Mouse (Mus musculus): ENCODE data around the gene Hadhb. TPM values are rescaled to one million over a fixed set of nuclear protein-coding genes. Genes with fewer than 3 reads are reported as not detected.
A peak's percentile ranks its signal among the peaks of the same experiment; 100 is the strongest.

Gene Hadhb
- total and polyA plus RNA-seq, 3 experiments: 69.5 to 118 (median 78.3) TPM

DNA sequence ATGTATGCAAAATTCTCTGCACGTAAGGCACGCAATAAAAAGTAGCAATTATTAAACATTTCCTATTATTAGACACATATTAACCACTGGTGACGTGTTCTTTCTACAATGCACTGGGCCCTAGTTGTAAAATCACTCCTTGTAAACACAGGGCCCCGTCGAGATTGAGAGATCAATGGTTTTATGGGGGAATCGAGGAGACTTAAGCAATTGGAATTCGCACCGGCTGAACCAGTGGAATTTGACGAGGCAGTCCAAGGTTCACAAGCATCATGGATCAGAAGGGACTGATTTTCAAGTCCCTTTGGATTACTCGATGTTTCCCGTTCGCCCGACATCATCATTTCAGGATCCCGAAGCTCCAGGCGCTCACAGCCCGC, 76.8 kb downstream of the Hadhb start:
- H3K4me3 ChIP-seq (replicated peaks in 1 of 3; ENCODE audit: low read depth in 2 of 3, low read length in 2 of 3, poor library complexity in 1 of 3): peak overlapping the region; percentile 73 to 85 (median 77)
- dilution Hi-C loops (cut with MboI; ENCODE audit: extremely low pct_ligation_motif_present, extremely low pct_unique_long_range_greater_than_20kb, low sequenced_read_pairs) (no loop called here), in situ Hi-C loops (cut with MboI; ENCODE audit: low pct_ligation_motif_present, low pct_unique_long_range_greater_than_20kb, low sequenced_read_pairs) (no loop called here)
- DNase-seq (ENCODE audit: extremely low read depth): no peak
- H3K9me3 ChIP-seq (replicated peaks; ENCODE audit: low read length): peaks cover 4% of the 10 kb centered on the region
- no peaks in the 10 kb centered on the region for H3K27me3 ChIP-seq (replicated peaks)
- H3K4me1 ChIP-seq (ENCODE audit: control insufficient read depth in 1 of 2, insufficient read depth in 2 of 2): peaks cover 7 to 31% of the 10 kb centered on the region in 2 experiments; a peak in 3 of 4 replicates
- peaks cover 39% of the 10 kb centered on the region for H3K79me2 ChIP-seq (replicated peaks; ENCODE audit: control insufficient read depth, extremely low read depth, insufficient read depth, poor library complexity, severe bottlenecking)
- H3K4me2 ChIP-seq (ENCODE audit: insufficient read depth, low read depth, poor library complexity, severe bottlenecking): peak overlapping the region; percentile 73
- no peak for TF ChIP-seq JUN (IDR thresholded peaks at IDR 0.05; ENCODE audit: insufficient read depth, low read depth, low read length)
- TF ChIP-seq SMC3 (IDR thresholded peaks at IDR 0.05; ENCODE audit: low read depth, low read length): no peak
- TF ChIP-seq MXI1 (IDR thresholded peaks at IDR 0.05; ENCODE audit: low read depth, low read length): no peak
- no peak for TF ChIP-seq RCOR1 (conservative IDR thresholded peaks at IDR 0.05; ENCODE audit: low read depth, low read length)
- no peak overlapping the region for H3K27ac ChIP-seq (ENCODE audit: insufficient read depth, low read depth)
- peak overlapping the region; percentile 76 for H3K9ac ChIP-seq (ENCODE audit: insufficient read depth, low read depth)
- H3K36me3 ChIP-seq (replicated peaks in 1 of 2; ENCODE audit: control insufficient read depth in 1 of 2, insufficient read depth in 1 of 2, low read length in 1 of 2): peaks cover 0 to 10% of the 10 kb centered on the region in 2 experiments

DNA sequence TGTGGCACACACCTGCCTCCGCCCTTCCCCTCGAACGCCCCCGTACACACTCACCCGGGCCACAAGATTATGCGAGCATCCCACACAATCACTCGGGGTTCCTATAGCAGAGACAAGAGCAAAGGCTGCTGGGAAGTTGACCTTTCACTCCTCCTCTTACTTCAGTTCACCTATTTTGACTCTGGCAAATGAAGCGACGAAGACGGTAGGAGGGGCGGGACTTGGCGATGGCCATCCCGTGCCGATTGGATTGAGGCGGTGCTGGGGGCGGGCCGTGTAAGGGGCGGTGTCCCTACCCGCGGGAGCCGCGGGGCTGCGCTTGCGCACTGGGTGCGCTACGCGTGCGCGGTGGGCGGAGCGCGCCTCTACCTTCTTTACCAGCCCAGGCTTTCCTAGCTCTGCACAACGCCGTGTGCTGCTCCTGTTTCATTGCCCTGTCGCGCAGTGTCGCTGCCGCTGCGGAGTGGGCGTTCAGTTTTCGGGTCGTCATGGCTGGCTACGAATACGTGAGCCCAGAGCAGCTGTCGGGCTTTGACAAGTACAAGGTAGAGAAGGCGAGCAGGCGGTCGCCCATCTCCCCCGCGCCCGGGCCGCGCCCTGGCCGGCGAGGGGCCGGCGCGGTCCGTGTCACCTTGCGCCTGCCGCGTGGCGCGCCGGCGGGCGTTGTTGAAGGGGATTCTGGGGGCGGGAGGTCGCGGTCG, 77.4 kb downstream of the Hadhb start, which contains the start of gene Selenoi:
Gene Selenoi, plus strand, starts transcription at position 311 of the 701 bp plus-strand sequence.
- in situ Hi-C loops (cut with MboI; ENCODE audit: low pct_ligation_motif_present, low pct_unique_long_range_greater_than_20kb, low sequenced_read_pairs) (no loop called here), dilution Hi-C loops (cut with MboI; ENCODE audit: extremely low pct_ligation_motif_present, extremely low pct_unique_long_range_greater_than_20kb, low sequenced_read_pairs) (no loop called here)
- H3K4me3 ChIP-seq (replicated peaks in 1 of 3; ENCODE audit: low read depth in 2 of 3, low read length in 2 of 3, poor library complexity in 1 of 3): peak within 1 kb of the TSS; percentile 73 to 85 (median 83)
- H3K79me2 ChIP-seq (replicated peaks; ENCODE audit: control insufficient read depth, extremely low read depth, insufficient read depth, poor library complexity, severe bottlenecking): peaks cover 44% of the 10 kb centered on the region
- peak within 1 kb of the TSS; percentile 76 for H3K9ac ChIP-seq (ENCODE audit: insufficient read depth, low read depth)
- H3K36me3 ChIP-seq (replicated peaks in 1 of 2; ENCODE audit: control insufficient read depth in 1 of 2, insufficient read depth in 1 of 2, low read length in 1 of 2): peaks cover 0 to 10% of the 10 kb centered on the region in 2 experiments
- peak; percentile 98 for DNase-seq (ENCODE audit: extremely low read depth)
- peak within 1 kb of the TSS; percentile 87 for H3K4me2 ChIP-seq (ENCODE audit: insufficient read depth, low read depth, poor library complexity, severe bottlenecking)
- H3K4me1 ChIP-seq (ENCODE audit: control insufficient read depth in 1 of 2, insufficient read depth in 2 of 2): peaks cover 7 to 37% of the 10 kb centered on the region in 2 experiments; a peak in 3 of 4 replicates
- H3K9me3 ChIP-seq (replicated peaks; ENCODE audit: low read length): peaks cover 4% of the 10 kb centered on the region
- no peak within 1 kb of the TSS for H3K27ac ChIP-seq (ENCODE audit: insufficient read depth, low read depth)
- no peaks in the 10 kb centered on the region for H3K27me3 ChIP-seq (replicated peaks)
- TF ChIP-seq USF2 (conservative IDR thresholded peaks at IDR 0.05; ENCODE audit: low read depth, low read length): no peak
- TF ChIP-seq JUND (conservative IDR thresholded peaks at IDR 0.05; ENCODE audit: low read depth, low read length): no peak
- no peak for TF ChIP-seq ZKSCAN1 (IDR thresholded peaks at IDR 0.05; ENCODE audit: borderline replicate concordance, low read depth, low read length)
- peak; percentile 61 for TF ChIP-seq TCF12 (IDR thresholded peaks at IDR 0.05; ENCODE audit: low read depth, low read length)
- no peak for TF ChIP-seq MEF2A (IDR thresholded peaks at IDR 0.05; ENCODE audit: borderline replicate concordance, low read depth, low read length)
- TF ChIP-seq ZNF384 (IDR thresholded peaks at IDR 0.05; ENCODE audit: low read depth, low read length): no peak
- TF ChIP-seq MAX (IDR thresholded peaks at IDR 0.05; ENCODE audit: low read length): no peak
- no peak for TF ChIP-seq ZC3H11A (IDR thresholded peaks at IDR 0.05; ENCODE audit: low read depth, low read length)
- TF ChIP-seq CTCF (conservative IDR thresholded peaks at IDR 0.05 in 1 of 2, IDR thresholded peaks at IDR 0.05 in 1 of 2; ENCODE audit: low read depth in 2 of 2, low read length in 2 of 2): no peak
- peak; percentile 92 for TF ChIP-seq POLR2A (IDR thresholded peaks at IDR 0.05; ENCODE audit: low read depth, low read length)
- TF ChIP-seq ETS1 (conservative IDR thresholded peaks at IDR 0.05; ENCODE audit: low read depth, low read length): no peak
- peak; percentile 80 for TF ChIP-seq TBP (conservative IDR thresholded peaks at IDR 0.05; ENCODE audit: low read depth, low read length)
- TF ChIP-seq MXI1 (IDR thresholded peaks at IDR 0.05; ENCODE audit: low read depth, low read length): no peak; the same call in 1 of the 2 replicates
- TF ChIP-seq USF1 (IDR thresholded peaks at IDR 0.05; ENCODE audit: low read depth, low read length): no peak
- no peak for TF ChIP-seq SMC3 (IDR thresholded peaks at IDR 0.05; ENCODE audit: low read depth, low read length)
- TF ChIP-seq NRF1 (IDR thresholded peaks at IDR 0.05; ENCODE audit: low read depth, low read length): peak; percentile 99
- TF ChIP-seq E2F4 (IDR thresholded peaks at IDR 0.05; ENCODE audit: insufficient replicate concordance, low read depth, low read length): peak; percentile 24; the same call in 1 of the 2 replicates
- TF ChIP-seq EP300 (IDR thresholded peaks at IDR 0.05; ENCODE audit: low read length): no peak
- no peak for TF ChIP-seq PAX5 (IDR thresholded peaks at IDR 0.05; ENCODE audit: low read length)
- peak; percentile 95 for TF ChIP-seq NELFE (IDR thresholded peaks at IDR 0.05; ENCODE audit: low read depth, low read length)
- TF ChIP-seq MAZ (IDR thresholded peaks at IDR 0.05; ENCODE audit: low read depth, low read length): no peak
- no peak for TF ChIP-seq CHD1 (IDR thresholded peaks at IDR 0.05; ENCODE audit: low read depth, low read length)
- TF ChIP-seq SIN3A (IDR thresholded peaks at IDR 0.05; ENCODE audit: low read length): peak; percentile 68
- TF ChIP-seq RCOR1 (conservative IDR thresholded peaks at IDR 0.05; ENCODE audit: low read depth, low read length): no peak
- peak; percentile 70 for TF ChIP-seq ZMIZ1 (IDR thresholded peaks at IDR 0.05; ENCODE audit: low read depth, low read length)
- peak; percentile 87 for TF ChIP-seq CHD2 (IDR thresholded peaks at IDR 0.05; ENCODE audit: low read length)
- peak; percentile 77; the same call in 1 of the 2 replicates for TF ChIP-seq KAT2A (IDR thresholded peaks at IDR 0.05; ENCODE audit: insufficient replicate concordance, low read length)
- TF ChIP-seq JUN (IDR thresholded peaks at IDR 0.05; ENCODE audit: insufficient read depth, low read depth, low read length): no peak
- TF ChIP-seq BHLHE40 (IDR thresholded peaks at IDR 0.05; ENCODE audit: low read depth, low read length): no peak
- TF ChIP-seq MAFK (IDR thresholded peaks at IDR 0.05; ENCODE audit: insufficient replicate concordance, low read length): no peak
- no peak for TF ChIP-seq GABPA (IDR thresholded peaks at IDR 0.05; ENCODE audit: insufficient replicate concordance, low read depth, low read length)
